Mouse (Mus musculus) heart, embryonic 12.5 days (tissue): ENCODE data around the gene Bsn. TPM values are rescaled to one million over a fixed set of nuclear protein-coding genes. Genes with fewer than 3 reads are reported as not detected.

Experiments used
- microRNA-seq: library from miRNA; unstranded; fragments of <30 nt; microRNA quantifications from one replicate; pipeline ENCODE4, GENCODE M21; 2017
- polyA plus RNA-seq: library from polyadenylated mRNA; unstranded; fragments of >200 nt; fragmentation: Nextera tagmentation; extraction: Ambion mirVana; gene quantifications from 2 replicates; pipeline ENCODE4 v1.2.1, GENCODE M21; 2016

The Bsn gene
- polyA plus RNA-seq, 1 experiment from 2014 or later = 0.50 TPM

Small RNA genes within 50 kb of the gene (microRNA-seq; reads per million reads assigned to microRNA genes)
- not detected for gene Gm47303
- not detected for gene Mir7088

Other genes with a start within 250 kb of the Bsn start
- gene Traip, start 240.2 kb downstream of the Bsn start, polyA plus RNA-seq = 12.4 and 13.1 TPM in 2 replicates
- gene Uba7, start 214.9 kb downstream of the Bsn start, polyA plus RNA-seq = 42.9 and 45.7 TPM in 2 replicates
- gene Gm20661, start 207.3 kb downstream of the Bsn start, polyA plus RNA-seq = 4.4 and 5.2 TPM in 2 replicates
- 41.9 and 43.9 TPM in 2 replicates for gene Inka1, start 204.5 kb downstream of the Bsn start, polyA plus RNA-seq
- gene Cdhr4, start 197.9 kb downstream of the Bsn start, polyA plus RNA-seq = 6.8 and 11.4 TPM in 2 replicates
- 1.5 TPM in 2 replicates for gene Gm20662, start 194.0 kb downstream of the Bsn start, polyA plus RNA-seq
- 50.2 and 52.4 TPM in 2 replicates for gene Ip6k1, start 187.9 kb downstream of the Bsn start, polyA plus RNA-seq
- 23.2 and 24.5 TPM in 2 replicates for gene Gmppb, start 141.1 kb downstream of the Bsn start, polyA plus RNA-seq
- 2.4 and 3.1 TPM in 2 replicates for gene Amigo3, start 137.2 kb downstream of the Bsn start, polyA plus RNA-seq
- gene Mst1, start 109.9 kb downstream of the Bsn start, polyA plus RNA-seq = 0.31 and 0.37 TPM in 2 replicates
- 32.8 and 37.0 TPM in 2 replicates for gene Rnf123, start 107.0 kb downstream of the Bsn start, polyA plus RNA-seq
- 48.0 and 51.1 TPM in 2 replicates for gene Apeh, start 95.8 kb downstream of the Bsn start, polyA plus RNA-seq
- gene Dag1, start 73.6 kb upstream of the Bsn start, polyA plus RNA-seq = 188 and 200 TPM in 2 replicates
- gene Nicn1, start 100.0 kb upstream of the Bsn start, polyA plus RNA-seq = 22.5 and 22.6 TPM in 2 replicates
- gene Amt, start 106.5 kb upstream of the Bsn start, polyA plus RNA-seq = 11.7 and 13.3 TPM in 2 replicates
- gene Rhoa, start 115.7 kb upstream of the Bsn start, polyA plus RNA-seq = 348 and 367 TPM in 2 replicates
- 31.2 and 35.3 TPM in 2 replicates for gene Tcta, start 115.8 kb upstream of the Bsn start, polyA plus RNA-seq
- 1,088 and 1,118 TPM in 2 replicates for gene Gpx1, start 148.5 kb upstream of the Bsn start, polyA plus RNA-seq
- 93.2 and 98.3 TPM in 2 replicates for gene Usp4, start 157.5 kb upstream of the Bsn start, polyA plus RNA-seq
- 0.40 and 0.55 TPM in 2 replicates for gene 1700102P08Rik, start 202.4 kb upstream of the Bsn start, polyA plus RNA-seq
- gene Ccdc36, start 238.1 kb upstream of the Bsn start, polyA plus RNA-seq = 1.0 and 1.5 TPM in 2 replicates
- gene BC048562, start 246.1 kb upstream of the Bsn start, polyA plus RNA-seq = not detected in 2 replicates